Mouse (Mus musculus) lung, postnatal 10 days (tissue): ENCODE data around the gene Zfp428.

ENCODE experiments used
- DNase-seq: peaks from one replicate; pipeline ENCODE4 v3.0.0; 2021

Gene Zfp428

DNA sequence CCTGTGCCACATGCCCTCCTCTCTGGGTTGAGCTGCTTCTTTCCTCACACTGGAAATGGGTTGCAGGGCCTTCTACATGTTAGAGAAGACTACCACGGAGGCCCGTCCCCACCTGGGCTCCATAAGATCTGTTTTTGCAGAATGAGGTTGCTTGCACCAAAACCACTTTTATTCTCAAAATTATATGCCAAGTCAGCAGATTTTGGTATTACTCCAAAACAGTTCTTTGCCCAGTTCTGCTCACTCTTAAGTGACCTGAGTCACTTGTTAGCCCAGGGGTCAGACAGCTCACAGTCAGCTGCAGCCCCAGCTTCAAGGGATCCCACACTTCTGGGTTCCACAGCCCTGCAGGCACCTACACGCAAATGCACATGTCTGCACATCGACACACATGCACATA lies 54.6 kb downstream of the Zfp428 start:
- DNase-seq, result no peak

DNA sequence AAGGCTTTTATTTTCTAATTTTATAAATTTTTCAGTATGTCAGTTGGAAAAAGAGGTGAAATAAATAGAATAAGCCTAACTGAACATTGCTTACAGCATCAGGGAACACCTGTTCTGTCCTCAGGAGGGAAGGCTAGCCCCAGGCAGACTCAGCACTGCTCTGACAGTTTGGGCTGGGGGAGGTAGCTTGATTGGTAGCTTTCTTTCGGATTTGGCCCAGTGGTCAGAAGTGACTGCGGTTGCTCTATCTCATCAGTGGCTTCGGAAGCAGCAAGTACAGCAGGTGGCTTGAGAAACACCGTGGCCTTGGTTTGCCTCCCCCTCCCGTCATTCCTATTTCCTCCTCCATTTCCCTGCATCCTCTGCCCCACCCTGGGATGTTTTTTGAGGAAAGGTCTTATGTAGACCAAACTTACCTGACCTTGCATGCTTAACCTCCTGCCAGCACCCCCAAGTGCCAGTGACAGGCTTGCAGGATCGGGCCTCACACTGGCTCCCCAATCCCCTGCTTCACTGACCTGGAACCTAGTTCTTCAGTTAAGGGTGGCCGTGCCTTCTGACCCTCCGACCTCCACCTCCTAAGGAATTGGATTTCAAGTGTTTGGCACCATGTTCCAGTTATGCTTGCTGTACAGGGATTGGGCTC lies 56.5 kb downstream of the Zfp428 start:
- DNase-seq, result no peak

DNA sequence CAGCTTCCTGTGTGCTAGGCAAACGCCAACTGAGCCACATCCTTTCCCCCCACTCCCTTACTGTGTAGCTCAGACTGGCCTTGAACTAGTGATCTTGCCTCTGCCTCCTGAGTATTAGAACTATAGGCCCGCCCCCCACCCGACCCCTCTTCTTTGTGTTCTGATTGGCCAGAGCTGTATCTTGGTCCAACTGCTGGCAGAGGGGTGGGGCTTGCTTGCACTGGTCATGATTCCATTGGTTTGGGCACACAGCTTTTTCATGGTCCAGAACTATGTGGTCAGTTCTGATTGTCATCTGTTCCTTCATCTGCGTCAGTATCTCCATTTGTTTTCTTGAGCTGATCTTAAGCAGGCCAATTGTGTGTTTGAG lies 57.0 kb downstream of the Zfp428 start:
- DNase-seq, result no peak

DNA sequence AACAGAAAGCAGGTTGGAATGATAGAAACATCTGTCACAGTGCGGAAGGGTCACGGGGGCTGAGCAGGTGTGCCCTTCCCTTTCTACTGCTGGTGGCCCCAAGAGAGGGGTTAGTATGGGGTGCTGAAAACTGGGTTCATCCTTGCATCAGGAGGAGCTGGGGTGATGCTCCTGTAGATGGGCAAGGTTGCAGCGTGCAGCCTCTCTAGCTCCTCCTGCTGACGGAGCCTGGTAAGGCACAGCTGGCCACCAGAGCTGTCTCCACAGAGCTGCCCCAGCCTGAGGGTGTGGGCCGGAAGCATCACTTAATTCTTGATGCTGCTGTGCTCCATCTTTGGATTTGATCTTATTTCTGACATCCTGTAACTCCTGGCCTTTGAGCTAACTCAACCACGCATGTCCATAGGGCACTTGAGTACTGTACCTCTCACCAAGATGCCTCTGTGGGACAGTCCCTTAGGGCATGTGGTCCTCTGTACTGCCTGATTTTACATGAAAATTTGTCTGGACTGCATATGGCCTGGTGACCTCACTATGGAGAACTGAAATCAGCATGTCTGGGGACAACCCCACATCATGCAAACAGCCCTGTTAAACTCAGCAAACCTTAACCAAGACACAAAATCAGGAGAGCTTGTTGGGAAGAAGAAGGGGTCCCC lies 57.9 kb downstream of the Zfp428 start:
- peak; percentile 81 for DNase-seq
